Mouse (Mus musculus) forebrain, embryonic 13.5 days (tissue): ENCODE data around the gene Numb. TPM values are rescaled to one million over a fixed set of nuclear protein-coding genes. Genes with fewer than 3 reads are reported as not detected.

Source experiments
- ATAC-seq: fragments of 200-750 bp; cut with Nextera tagmentation; 2 replicates; pipeline ENCODE4 v1.8.0; 2017
- H3K27ac ChIP-seq: fragments of 300-500 bp; sonication (generic); 2 replicates; pipeline ENCODE4 v1.5.1; 2015; ENCODE audit warnings: inconsistent platforms, mild to moderate bottlenecking, moderate library complexity
- H3K27me3 ChIP-seq: fragments of 300-500 bp; sonication (generic); 2 replicates; pipeline ENCODE4 v1.6.1; 2015; ENCODE audit warnings: mild to moderate bottlenecking, inconsistent platforms
- H3K36me3 ChIP-seq: fragments of 300-500 bp; sonication (generic); 2 replicates; pipeline ENCODE4 v1.6.1; 2015; ENCODE audit warnings: mild to moderate bottlenecking, inconsistent platforms; ENCODE audit not compliant: poor library complexity, severe bottlenecking
- H3K4me1 ChIP-seq: fragments of 300-500 bp; sonication (generic); 2 replicates; pipeline ENCODE4 v1.6.1; 2015; ENCODE audit warnings: inconsistent platforms
- H3K4me2 ChIP-seq: fragments of 300-500 bp; sonication (generic); 2 replicates; pipeline ENCODE4 v1.6.1; 2015; ENCODE audit warnings: inconsistent platforms, mild to moderate bottlenecking, moderate library complexity
- H3K4me3 ChIP-seq: fragments of 300-500 bp; sonication (generic); 2 replicates; pipeline ENCODE4 v1.5.1; 2015; ENCODE audit warnings: mild to moderate bottlenecking, inconsistent platforms
- H3K9ac ChIP-seq: fragments of 300-500 bp; sonication (generic); 2 replicates; pipeline ENCODE4 v1.6.1; 2015; ENCODE audit warnings: mild to moderate bottlenecking, inconsistent platforms
- H3K9me3 ChIP-seq: fragments of 300-500 bp; sonication (generic); replicated peaks from 2 replicates; pipeline ENCODE4 v1.6.1; 2016; ENCODE audit warnings: inconsistent platforms
- WGBS: fragments of 180-500 bp; shearing (Covaris S2); methylation state at CpG from one replicate; pipeline ENCODE4 v1.1.7; 2015; 5-methylcytosine and 5-hydroxymethylcytosine counted together
- polyA plus RNA-seq: library from polyadenylated mRNA; unstranded; fragments of >200 nt; fragmentation: Nextera tagmentation; extraction: Ambion mirVana; gene quantifications from 2 replicates; pipeline ENCODE4 v1.2.1, GENCODE M21; 2015

Numb gene
- polyA plus RNA-seq, 1 experiment from 2014 or later: 23.2 TPM

DNA sequence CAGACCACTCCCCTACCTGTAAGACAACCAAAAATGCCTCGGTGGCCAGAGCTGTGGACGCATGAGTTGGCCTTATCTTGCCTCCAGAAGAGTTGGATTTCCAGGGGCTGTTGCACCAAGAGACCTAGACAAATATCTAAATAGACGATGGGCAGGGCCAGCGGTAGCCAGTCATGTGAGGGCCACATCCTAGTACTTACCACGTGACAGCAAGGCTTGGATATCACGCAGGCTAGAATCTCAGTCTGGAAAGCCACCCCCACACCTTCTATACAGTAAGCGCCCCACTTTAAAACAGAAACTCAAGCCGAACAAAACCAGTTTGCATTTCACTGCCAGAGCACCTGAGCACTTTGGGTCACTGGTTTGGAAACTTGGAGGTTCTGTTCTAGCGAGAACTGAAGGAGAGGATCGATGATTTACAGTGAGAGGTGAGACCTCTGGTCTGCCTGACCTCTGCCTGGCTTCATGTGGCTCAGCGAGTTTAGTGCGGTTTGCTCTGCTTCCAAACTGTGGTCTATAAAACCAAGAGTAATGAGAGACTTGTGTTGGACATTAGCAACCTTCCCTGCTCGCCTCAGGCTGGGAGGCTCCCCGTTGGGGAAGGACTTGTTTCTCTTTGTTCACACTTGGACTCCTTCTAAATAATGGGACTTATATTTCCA is 153.4 kb downstream of the Numb start:
- 88% methylated on average over 14 of the region's 14 CpGs for WGBS
- no peak overlapping the region for H3K4me2 ChIP-seq
- H3K27ac ChIP-seq: no peak overlapping the region
- no peak overlapping the region for H3K4me3 ChIP-seq
- H3K36me3 ChIP-seq: no peaks in the 10 kb centered on the region
- H3K9me3 ChIP-seq: no peaks in the 10 kb centered on the region
- H3K27me3 ChIP-seq: peaks cover 3% of the 10 kb centered on the region; the same call in 1 of the 2 replicates
- H3K9ac ChIP-seq: no peak overlapping the region
- H3K4me1 ChIP-seq: peaks cover 21% of the 10 kb centered on the region
- ATAC-seq: no peak

DNA sequence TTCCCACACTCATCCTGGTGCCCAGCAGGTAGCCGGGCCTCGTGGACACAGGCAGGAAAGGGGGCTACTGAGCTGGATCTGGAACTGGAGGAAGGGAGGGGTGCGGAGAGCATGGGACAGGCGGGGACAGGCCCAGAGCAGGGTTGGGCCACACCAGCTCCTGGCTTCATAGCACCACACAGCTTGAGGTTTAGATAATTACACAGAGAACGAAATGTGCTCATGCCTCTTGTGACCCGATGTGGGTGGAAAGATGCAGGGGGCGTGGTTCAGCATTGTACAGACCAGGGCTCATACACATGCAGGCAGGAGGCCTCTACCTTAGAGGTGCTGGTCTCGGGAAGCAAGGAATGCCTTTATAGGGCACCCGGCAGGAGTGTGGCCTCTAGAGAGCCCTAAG is 153.9 kb downstream of the Numb start:
- Histone ChIP-seq H3K4me2 (no peak overlapping the region), H3K4me1 (peaks cover 27% of the 10 kb centered on the region), H3K27me3 (peaks cover 3% of the 10 kb centered on the region; the same call in 1 of the 2 replicates), H3K27ac (no peak overlapping the region), H3K9me3 (no peaks in the 10 kb centered on the region), H3K9ac (no peak overlapping the region), H3K4me3 (no peak overlapping the region), H3K36me3 (no peaks in the 10 kb centered on the region)
- WGBS: 65% methylated on average over 9 of the region's 9 CpGs
- no peak for ATAC-seq

DNA sequence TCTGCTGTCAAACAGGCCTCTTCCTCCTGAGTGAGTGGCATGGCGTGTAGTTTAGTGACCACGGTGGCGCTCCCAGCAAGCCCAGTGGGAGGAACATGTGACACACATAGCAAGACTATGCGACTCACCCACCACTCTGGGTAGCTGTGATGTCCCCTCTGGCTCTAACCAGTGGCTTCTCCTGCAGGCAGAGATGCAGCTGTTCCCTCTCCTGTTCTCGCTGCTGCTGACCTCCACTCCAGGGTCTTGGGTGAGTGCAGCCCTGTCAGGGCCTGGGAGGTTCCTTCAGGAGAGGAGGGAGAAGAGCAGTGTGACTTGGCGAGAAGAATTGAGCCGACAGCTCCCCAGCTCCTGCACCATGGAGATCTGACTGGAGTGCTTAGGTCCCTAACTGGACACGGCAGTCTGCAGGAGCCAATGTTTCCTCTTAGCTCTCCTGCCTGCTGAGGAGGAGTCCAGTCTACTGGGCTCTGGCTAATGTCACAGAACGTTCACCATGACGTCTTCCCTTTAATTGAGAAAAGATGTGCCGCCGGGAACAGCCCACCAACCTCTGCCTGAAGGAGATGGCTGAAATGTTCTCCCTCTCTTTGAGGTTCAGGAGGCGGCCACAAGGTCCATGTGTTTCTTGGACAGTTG is 155.7 kb downstream of the Numb start:
- Histone ChIP-seq H3K4me3 (no peak overlapping the region), H3K27me3 (peaks cover 3% of the 10 kb centered on the region; the same call in 1 of the 2 replicates), H3K4me1 (peaks cover 31% of the 10 kb centered on the region), H3K36me3 (no peaks in the 10 kb centered on the region), H3K27ac (no peak overlapping the region), H3K9ac (no peak overlapping the region), H3K9me3 (no peaks in the 10 kb centered on the region), H3K4me2 (no peak overlapping the region)
- WGBS: 87% methylated on average over 13 of the region's 13 CpGs
- no peak for ATAC-seq

DNA sequence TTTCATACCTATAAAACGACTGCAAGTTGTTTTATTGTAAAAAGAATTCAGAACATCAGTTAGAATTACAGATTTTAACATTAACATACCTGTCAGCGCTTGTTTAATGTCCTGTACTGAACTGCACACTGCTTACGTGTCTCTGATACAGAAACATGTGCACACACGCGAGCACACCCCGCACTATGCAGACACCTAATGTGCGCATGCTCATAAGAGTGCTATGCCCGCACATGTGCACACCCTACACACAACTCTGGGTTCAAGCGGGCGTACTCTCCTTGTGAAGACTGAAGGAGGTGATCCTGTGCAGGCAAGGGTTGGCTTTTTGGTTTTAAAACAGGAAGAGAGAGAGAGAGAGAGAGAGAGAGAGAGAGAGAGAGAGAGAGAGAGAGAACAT is 157.2 kb downstream of the Numb start:
- Histone ChIP-seq H3K4me2 (no peak overlapping the region), H3K36me3 (no peaks in the 10 kb centered on the region), H3K27ac (no peak overlapping the region), H3K27me3 (peaks cover 3% of the 10 kb centered on the region; the same call in 1 of the 2 replicates), H3K4me3 (no peak overlapping the region), H3K9ac (no peak overlapping the region), H3K9me3 (no peaks in the 10 kb centered on the region), H3K4me1 (peaks cover 19% of the 10 kb centered on the region)
- WGBS: 85% methylated on average over 10 of the region's 10 CpGs
- no peak for ATAC-seq

DNA sequence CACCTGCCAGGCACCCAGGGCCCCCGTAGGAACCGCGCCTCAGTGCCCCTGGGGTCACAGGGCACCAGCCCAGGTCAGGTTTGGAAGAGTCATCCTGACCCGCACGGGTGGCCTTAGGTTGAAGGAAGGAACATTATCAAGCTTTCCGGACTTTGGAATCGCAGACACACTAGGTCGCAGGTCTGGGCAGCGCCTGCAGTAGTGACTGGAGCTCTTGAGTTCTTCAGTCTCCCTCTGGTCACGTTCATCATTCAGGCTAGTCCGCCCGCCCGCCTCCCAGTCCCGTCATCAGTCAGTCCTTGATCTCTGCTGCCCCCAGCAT is 157.7 kb downstream of the Numb start:
- ATAC-seq: peak; percentile 27; the same call in 1 of the 2 replicates
- Histone ChIP-seq H3K27me3 (peaks cover 3% of the 10 kb centered on the region; the same call in 1 of the 2 replicates), H3K36me3 (no peaks in the 10 kb centered on the region), H3K27ac (no peak overlapping the region), H3K4me2 (peak overlapping the region; percentile 70), H3K4me3 (peak overlapping the region; percentile 32), H3K9ac (peak overlapping the region; percentile 61), H3K9me3 (no peaks in the 10 kb centered on the region), H3K4me1 (peaks cover 19% of the 10 kb centered on the region)
- WGBS: 18% methylated on average over 14 of the region's 14 CpGs

DNA sequence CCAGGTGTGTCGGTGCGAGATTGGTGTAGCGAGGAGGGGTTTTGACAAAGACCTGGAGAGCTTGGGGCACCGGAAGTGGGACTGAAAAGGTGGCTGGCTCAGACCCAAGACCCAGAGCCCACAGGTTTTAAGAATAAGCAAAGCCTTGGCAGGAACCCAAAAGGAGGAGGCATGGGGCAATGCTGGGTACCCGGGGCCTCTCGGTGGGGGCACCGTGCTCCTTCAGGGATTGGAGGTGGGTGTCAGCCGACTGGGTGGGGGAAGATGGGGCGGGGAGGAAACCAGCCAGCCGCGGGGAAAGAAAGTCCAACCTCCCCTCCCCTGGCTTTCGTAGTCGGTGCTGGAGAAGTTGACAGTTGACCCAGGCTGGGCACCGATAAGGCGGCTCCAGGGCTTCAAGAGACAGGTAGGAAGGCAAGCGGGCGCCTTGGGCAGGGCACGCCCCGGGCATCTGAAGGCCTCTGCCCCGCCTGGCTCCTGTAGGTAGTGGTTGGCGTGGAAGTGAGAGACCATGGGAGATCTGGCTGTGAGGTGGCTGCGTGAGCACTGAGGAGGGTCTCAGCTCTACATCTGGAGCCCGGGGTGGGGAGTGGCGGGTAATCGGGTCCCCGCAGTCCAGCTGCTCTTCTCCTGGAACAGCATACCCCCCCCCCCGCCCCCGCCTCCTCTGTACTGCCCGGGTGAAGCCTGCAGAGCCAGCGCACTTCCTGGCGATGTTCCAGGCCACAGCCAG is 158.3 kb downstream of the Numb start, which contains the start of gene Papln:
Gene Papln (plus strand): TSS at position 324 of the 733 bp plus-strand sequence.
- Histone ChIP-seq H3K36me3 (no peaks in the 10 kb centered on the region), H3K27ac (no peak within 1 kb of the TSS), H3K27me3 (peaks cover 3% of the 10 kb centered on the region; the same call in 1 of the 2 replicates), H3K9me3 (no peaks in the 10 kb centered on the region), H3K4me1 (peaks cover 19% of the 10 kb centered on the region), H3K4me2 (peak within 1 kb of the TSS; percentile 70), H3K4me3 (peak within 1 kb of the TSS; percentile 32), H3K9ac (peak within 1 kb of the TSS; percentile 61)
- 11% methylated on average over 27 of the region's 31 CpGs for WGBS
- peak; percentile 38; the same call in 1 of the 2 replicates for ATAC-seq

DNA sequence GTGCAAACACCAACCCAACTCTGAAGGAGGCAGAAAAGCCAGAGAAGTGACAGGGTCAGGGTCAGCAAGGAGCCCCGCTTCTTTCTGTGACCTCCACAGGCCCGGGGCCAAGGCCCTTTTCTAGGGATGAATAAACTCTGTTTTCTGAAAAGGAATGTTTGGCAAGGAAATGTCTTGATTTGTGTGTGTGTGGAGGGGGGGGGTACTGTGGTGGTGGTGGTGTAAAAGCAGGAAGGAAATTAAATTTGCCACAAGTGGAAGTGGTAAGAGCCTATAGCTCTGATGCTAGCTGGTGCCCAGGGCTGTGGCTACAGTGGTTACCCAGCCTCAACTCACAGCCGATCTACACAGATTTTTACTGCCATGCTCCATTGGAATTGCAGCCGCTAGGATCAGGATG is 159.0 kb downstream of the Numb start:
- WGBS: 32% methylated on average over 4 of the region's 4 CpGs
- no peak for ATAC-seq

DNA sequence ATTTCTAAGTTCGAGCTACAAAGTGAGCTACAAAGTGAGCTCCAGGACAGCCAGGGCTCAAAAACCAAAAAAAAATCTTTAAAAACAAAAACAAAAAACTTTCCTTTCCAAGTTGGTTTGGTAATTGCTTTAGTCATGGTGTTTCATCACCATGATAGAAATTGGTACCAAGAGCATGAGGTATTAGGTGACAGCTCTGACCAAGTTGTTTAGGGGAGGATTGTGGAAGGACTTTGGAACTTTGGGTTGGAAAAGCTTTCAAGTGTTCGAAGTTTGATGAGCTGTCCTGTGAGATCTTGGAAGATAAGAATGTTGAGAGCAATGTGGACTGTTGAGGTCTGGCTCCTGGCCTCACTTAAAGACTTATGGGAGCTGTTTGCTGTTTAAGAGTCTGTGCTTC is 161.5 kb downstream of the Numb start:
- Histone ChIP-seq H3K4me3 (no peak overlapping the region), H3K27ac (no peak overlapping the region), H3K4me1 (peaks cover 19% of the 10 kb centered on the region), H3K27me3 (peaks cover 3% of the 10 kb centered on the region; the same call in 1 of the 2 replicates), H3K9me3 (no peaks in the 10 kb centered on the region), H3K36me3 (no peaks in the 10 kb centered on the region), H3K4me2 (no peak overlapping the region), H3K9ac (no peak overlapping the region)
- no peak for ATAC-seq
- WGBS: 93% methylated on average over 2 of the region's 2 CpGs

More for the DNA sequence above, 159.0 kb downstream of the Numb start:
- Histone ChIP-seq H3K4me1 (peaks cover 19% of the 10 kb centered on the region), H3K27me3 (peaks cover 3% of the 10 kb centered on the region; the same call in 1 of the 2 replicates), H3K9me3 (no peaks in the 10 kb centered on the region), H3K36me3 (no peaks in the 10 kb centered on the region), H3K9ac (no peak overlapping the region), H3K27ac (no peak overlapping the region), H3K4me2 (peak overlapping the region; percentile 70; the same call in 1 of the 2 replicates), H3K4me3 (no peak overlapping the region)

DNA sequence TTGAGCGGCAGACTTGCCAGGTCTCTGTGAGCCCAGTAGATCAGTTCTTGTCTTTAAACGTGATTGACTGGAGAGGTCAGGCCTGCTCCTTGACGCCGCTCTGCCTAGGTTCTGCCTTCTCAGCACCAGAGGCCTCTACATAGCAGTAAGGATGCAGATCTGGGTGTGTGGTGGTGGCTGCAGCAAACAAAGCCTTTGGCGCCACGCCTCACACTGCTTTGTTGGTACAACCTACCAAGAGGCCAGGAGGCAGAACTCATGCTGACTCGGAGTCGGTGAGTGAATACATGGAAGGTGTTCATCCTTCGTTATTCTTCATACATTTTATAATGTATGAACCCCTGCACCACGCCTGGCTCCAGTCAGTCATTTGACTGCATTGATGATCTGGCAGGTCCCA is 163.0 kb downstream of the Numb start:
- H3K36me3 ChIP-seq: no peaks in the 10 kb centered on the region
- no peak overlapping the region for H3K4me2 ChIP-seq
- 75% methylated on average over 10 of the region's 10 CpGs for WGBS
- no peak overlapping the region for H3K4me3 ChIP-seq
- no peaks in the 10 kb centered on the region for H3K27me3 ChIP-seq
- no peaks in the 10 kb centered on the region for H3K9me3 ChIP-seq
- H3K27ac ChIP-seq: no peak overlapping the region
- ATAC-seq: no peak
- H3K9ac ChIP-seq: no peak overlapping the region
- peaks cover 14% of the 10 kb centered on the region for H3K4me1 ChIP-seq

DNA sequence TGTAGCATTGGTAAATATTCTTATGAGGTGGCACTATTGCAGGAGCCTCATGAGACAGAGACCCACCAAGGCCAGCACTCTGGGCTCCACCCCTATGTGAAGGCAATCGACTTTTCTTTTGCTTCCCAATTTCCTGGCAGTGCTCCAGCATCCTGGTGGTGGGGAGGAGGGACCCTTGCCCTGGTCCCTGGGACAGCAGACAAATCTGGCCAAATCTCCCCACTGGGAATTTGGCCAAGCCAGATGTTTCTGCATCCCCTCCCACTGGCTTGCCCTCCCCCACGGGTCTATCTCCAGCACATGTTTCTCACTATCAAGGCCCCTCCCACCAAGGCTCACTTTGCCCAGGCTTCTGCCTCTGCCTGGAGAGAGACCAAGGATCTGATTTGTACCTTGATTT is 169.2 kb downstream of the Numb start:
- 61% methylated on average over 2 of the region's 2 CpGs for WGBS
- H3K4me1 ChIP-seq: no peaks in the 10 kb centered on the region
- ATAC-seq: no peak
- no peaks in the 10 kb centered on the region for H3K27me3 ChIP-seq
- H3K4me3 ChIP-seq: no peak overlapping the region
- H3K9me3 ChIP-seq: no peaks in the 10 kb centered on the region
- H3K4me2 ChIP-seq: no peak overlapping the region
- no peaks in the 10 kb centered on the region for H3K36me3 ChIP-seq
- no peak overlapping the region for H3K9ac ChIP-seq
- H3K27ac ChIP-seq: no peak overlapping the region

DNA sequence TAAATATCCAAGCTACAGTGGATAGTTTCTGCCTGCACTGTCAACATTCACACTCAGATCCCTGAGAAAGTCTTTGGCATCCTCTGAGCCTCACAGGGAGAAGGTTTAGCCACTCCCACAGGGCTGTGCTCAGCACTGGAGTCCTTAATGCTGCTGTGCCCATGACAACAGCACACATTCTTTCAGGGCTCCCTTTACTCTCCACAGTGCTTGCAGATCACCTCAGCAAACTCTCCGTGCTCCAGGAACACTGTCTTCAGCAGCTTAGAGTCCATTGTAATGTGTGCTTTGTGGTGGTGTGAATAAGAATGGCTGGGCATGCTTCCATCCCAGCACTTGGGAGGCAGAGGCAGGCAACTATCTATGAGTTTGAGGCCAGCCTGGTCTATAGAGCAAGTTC is 172.5 kb downstream of the Numb start:
- WGBS: 32% methylated on average over 1 of the region's 1 CpGs
- H3K27ac ChIP-seq: no peak overlapping the region
- H3K4me3 ChIP-seq: no peak overlapping the region
- no peak overlapping the region for H3K9ac ChIP-seq
- H3K4me1 ChIP-seq: no peaks in the 10 kb centered on the region; the same call in 1 of the 2 replicates
- no peaks in the 10 kb centered on the region for H3K9me3 ChIP-seq
- ATAC-seq: no peak
- H3K27me3 ChIP-seq: no peaks in the 10 kb centered on the region
- no peak overlapping the region for H3K4me2 ChIP-seq
- H3K36me3 ChIP-seq: no peaks in the 10 kb centered on the region
